Mouse (Mus musculus) intestine, postnatal 0 days (tissue): ENCODE measurements around the gene Nfx1. TPM values are rescaled to one million over a fixed set of nuclear protein-coding genes. Genes with fewer than 3 reads are reported as not detected.

Experiments used
- ATAC-seq: fragments of 200-750 bp; cut with Nextera tagmentation; 2 replicates; pipeline ENCODE4 v1.8.0; 2017; ENCODE audit warnings: mild to moderate bottlenecking, moderate TSS enrichment, moderate library complexity
- H3K27ac ChIP-seq: fragments of 300-500 bp; sonication (generic); 2 replicates; pipeline ENCODE4 v1.5.1; 2014; ENCODE audit warnings: mild to moderate bottlenecking, low read depth, low read length, moderate library complexity
- H3K27me3 ChIP-seq: fragments of 300-500 bp; sonication (generic); replicated peaks from 2 replicates; pipeline ENCODE4 v1.6.1; 2014; ENCODE audit warnings: low read length, mixed read lengths; ENCODE audit not compliant: control insufficient read depth, insufficient read depth
- H3K36me3 ChIP-seq: fragments of 300-500 bp; sonication (generic); 2 replicates; pipeline ENCODE4 v1.6.1; 2014; ENCODE audit warnings: mild to moderate bottlenecking, moderate library complexity; ENCODE audit not compliant: control insufficient read depth, insufficient read depth
- H3K4me1 ChIP-seq: fragments of 300-500 bp; sonication (generic); replicated peaks from 2 replicates; pipeline ENCODE4 v1.6.1; 2014; ENCODE audit warnings: antibody characterized with exemption, low read length, mixed read lengths; ENCODE audit not compliant: control insufficient read depth, insufficient read depth
- H3K4me2 ChIP-seq: fragments of 300-500 bp; sonication (generic); replicated peaks from 2 replicates; pipeline ENCODE4 v1.6.1; 2014; ENCODE audit warnings: low read depth, mild to moderate bottlenecking, moderate library complexity
- H3K4me3 ChIP-seq: fragments of 300-500 bp; sonication (generic); 2 replicates; pipeline ENCODE4 v1.5.1; 2014; ENCODE audit warnings: low read depth, low read length
- H3K9ac ChIP-seq: fragments of 300-500 bp; sonication (generic); 2 replicates; pipeline ENCODE4 v1.6.1; 2014; ENCODE audit warnings: mild to moderate bottlenecking, low read depth, low read length
- H3K9me3 ChIP-seq: fragments of 300-500 bp; sonication (generic); 2 replicates; pipeline ENCODE4 v1.6.1; 2016; ENCODE audit warnings: mixed run types; ENCODE audit not compliant: control insufficient read depth
- CTCF ChIP-seq: sonication (generic); IDR thresholded peaks from 2 replicates; pipeline ENCODE4 v1.5.1; 2016; ENCODE audit warnings: low read depth, mild to moderate bottlenecking, control low read depth, antibody characterized with exemption, moderate library complexity
- WGBS: fragments of 180-500 bp; shearing (Covaris S2); extraction: QIAGEN DNeasy Blood & Tissue Kit; methylation state at CpG from one replicate; pipeline ENCODE4 v1.1.7; 2014; 5-methylcytosine and 5-hydroxymethylcytosine counted together
- polyA plus RNA-seq: library from polyadenylated mRNA; unstranded; fragments of >200 nt; fragmentation: Nextera tagmentation; extraction: Ambion mirVana; gene quantifications from 2 replicates; pipeline ENCODE4 v1.2.1, GENCODE M21; 2015

Nfx1 gene
- polyA plus RNA-seq, 1 experiment from 2014 or later, result 25.9 TPM

GRCm38 (mm10) chr4:41046254-41046795, 75.6 kb downstream of the Nfx1 start:
- H3K27ac ChIP-seq, result no peak overlapping the region
- WGBS, result 84% methylated on average over 13 of the region's 13 CpGs
- no peak overlapping the region for H3K4me3 ChIP-seq
- no peaks in the 10 kb centered on the region for H3K27me3 ChIP-seq
- no peak overlapping the region for H3K4me2 ChIP-seq
- no peak for TF ChIP-seq CTCF
- H3K9me3 ChIP-seq, result no peaks in the 10 kb centered on the region
- no peak overlapping the region for H3K9ac ChIP-seq
- no peaks in the 10 kb centered on the region for H3K36me3 ChIP-seq
- no peak for ATAC-seq
- H3K4me1 ChIP-seq, result no peaks in the 10 kb centered on the region

GRCm38 (mm10) chr4:41047524-41048271, 77.0 kb downstream of the Nfx1 start, which contains the start of gene Aqp7:
TSS of gene Aqp7 (minus strand) at chr4:41048139.
- no peaks in the 10 kb centered on the region for H3K9me3 ChIP-seq
- 55% methylated on average over 9 of the region's 9 CpGs for WGBS
- no peak for ATAC-seq
- H3K4me1 ChIP-seq, result no peaks in the 10 kb centered on the region
- peak within 1 kb of the TSS; percentile 7; the same call in 1 of the 2 replicates for H3K9ac ChIP-seq
- no peaks in the 10 kb centered on the region for H3K36me3 ChIP-seq
- H3K27ac ChIP-seq, result no peak within 1 kb of the TSS
- H3K27me3 ChIP-seq, result no peaks in the 10 kb centered on the region
- H3K4me2 ChIP-seq, result no peak within 1 kb of the TSS
- no peak within 1 kb of the TSS for H3K4me3 ChIP-seq
- no peak for TF ChIP-seq CTCF

GRCm38 (mm10) chr4:41048926-41049325, 78.2 kb downstream of the Nfx1 start:
- H3K36me3 ChIP-seq, result no peaks in the 10 kb centered on the region
- no peak overlapping the region for H3K4me2 ChIP-seq
- H3K27me3 ChIP-seq, result no peaks in the 10 kb centered on the region
- no peak for TF ChIP-seq CTCF
- ATAC-seq, result no peak
- no peak overlapping the region for H3K4me3 ChIP-seq
- H3K9me3 ChIP-seq, result no peaks in the 10 kb centered on the region
- no peak overlapping the region for H3K9ac ChIP-seq
- no peak overlapping the region for H3K27ac ChIP-seq
- H3K4me1 ChIP-seq, result no peaks in the 10 kb centered on the region
- 22% methylated on average over 2 of the region's 2 CpGs for WGBS

- 38% methylated on average over 16 of the region's 16 CpGs for WGBS
- peak; percentile 94 for TF ChIP-seq CTCF
- H3K36me3 ChIP-seq, result no peaks in the 10 kb centered on the region
- ATAC-seq, result no peak
- H3K9ac ChIP-seq, result no peak overlapping the region
- H3K4me3 ChIP-seq, result no peak overlapping the region
- no peaks in the 10 kb centered on the region for H3K27me3 ChIP-seq
- no peak overlapping the region for H3K27ac ChIP-seq
- peak overlapping the region; percentile 37; the same call in 1 of the 2 replicates for H3K4me2 ChIP-seq
- H3K9me3 ChIP-seq, result no peaks in the 10 kb centered on the region
- H3K4me1 ChIP-seq, result no peaks in the 10 kb centered on the region
These were observed 80.3 kb downstream of the Nfx1 start for GRCm38 (mm10) chr4:41050726-41051675.

DNA sequence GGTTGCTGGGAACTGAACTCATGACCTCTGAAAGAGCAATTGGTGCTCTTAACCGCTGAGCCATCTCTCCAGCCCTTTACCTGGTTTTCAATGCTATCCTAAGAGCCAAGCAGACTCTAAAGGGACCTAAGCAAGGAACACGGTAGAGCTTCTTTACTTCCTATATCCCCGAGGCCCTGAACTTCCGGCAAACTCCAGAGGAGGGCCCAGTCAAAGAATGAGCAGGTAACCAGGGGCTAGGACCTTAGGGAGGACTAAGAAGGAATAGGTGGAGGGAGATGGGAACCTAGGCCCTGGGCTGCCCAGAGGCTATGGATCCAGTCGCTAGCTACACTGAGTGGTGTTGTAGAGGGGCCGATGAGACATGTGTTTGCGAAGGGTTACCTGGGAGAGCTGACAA, 81.1 kb downstream of the Nfx1 start:
- no peak for ATAC-seq
- no peaks in the 10 kb centered on the region for H3K36me3 ChIP-seq
- no peaks in the 10 kb centered on the region for H3K9me3 ChIP-seq
- no peak for TF ChIP-seq CTCF
- no peak overlapping the region for H3K4me2 ChIP-seq
- H3K4me1 ChIP-seq, result no peaks in the 10 kb centered on the region
- H3K4me3 ChIP-seq, result no peak overlapping the region
- H3K27me3 ChIP-seq, result no peaks in the 10 kb centered on the region
- no peak overlapping the region for H3K9ac ChIP-seq
- WGBS, result 83% methylated on average over 7 of the region's 7 CpGs
- no peak overlapping the region for H3K27ac ChIP-seq

GRCm38 (mm10) chr4:41055111-41055510, 84.4 kb downstream of the Nfx1 start:
- H3K27me3 ChIP-seq, result no peaks in the 10 kb centered on the region
- TF ChIP-seq CTCF, result no peak
- no peak overlapping the region for H3K27ac ChIP-seq
- H3K4me1 ChIP-seq, result no peaks in the 10 kb centered on the region
- no peak for ATAC-seq
- WGBS, result 54% methylated on average over 13 of the region's 13 CpGs
- no peaks in the 10 kb centered on the region for H3K9me3 ChIP-seq
- no peaks in the 10 kb centered on the region for H3K36me3 ChIP-seq
- H3K4me3 ChIP-seq, result no peak overlapping the region
- no peak overlapping the region for H3K9ac ChIP-seq
- H3K4me2 ChIP-seq, result no peak overlapping the region; the same call in 1 of the 2 replicates
